Mouse (Mus musculus) lung, embryonic 15.5 days (tissue): ENCODE measurements around the gene Sqstm1. TPM values are rescaled to one million over a fixed set of nuclear protein-coding genes. Genes with fewer than 3 reads are reported as not detected.

Experiments used
- ATAC-seq: fragments of 200-750 bp; cut with Nextera tagmentation; 2 replicates; pipeline ENCODE4 v1.8.0; 2017; ENCODE audit warnings: moderate number of reproducible peaks, borderline replicate concordance; ENCODE audit not compliant: low FRiP score, low TSS enrichment; ENCODE audit errors: extremely low read depth
- H3K27ac ChIP-seq: fragments of 300-500 bp; sonication (generic); 2 replicates; pipeline ENCODE4 v1.5.1; 2015; ENCODE audit warnings: moderate library complexity, mild to moderate bottlenecking, inconsistent platforms
- H3K27me3 ChIP-seq: fragments of 300-500 bp; sonication (generic); 2 replicates; pipeline ENCODE4 v1.6.1; 2015; ENCODE audit warnings: inconsistent platforms
- H3K36me3 ChIP-seq: fragments of 300-500 bp; sonication (generic); 2 replicates; pipeline ENCODE4 v1.6.1; 2015; ENCODE audit warnings: inconsistent platforms
- H3K4me1 ChIP-seq: fragments of 300-500 bp; sonication (generic); 2 replicates; pipeline ENCODE4 v1.6.1; 2015; ENCODE audit warnings: inconsistent platforms
- H3K4me2 ChIP-seq: fragments of 300-500 bp; sonication (generic); 2 replicates; pipeline ENCODE4 v1.6.1; 2015; ENCODE audit warnings: inconsistent platforms, mild to moderate bottlenecking, moderate library complexity
- H3K4me3 ChIP-seq: fragments of 300-500 bp; sonication (generic); 2 replicates; pipeline ENCODE4 v1.5.1; 2015; ENCODE audit warnings: mild to moderate bottlenecking, inconsistent platforms
- H3K9ac ChIP-seq: fragments of 300-500 bp; sonication (generic); 2 replicates; pipeline ENCODE4 v1.6.1; 2015; ENCODE audit warnings: inconsistent platforms
- H3K9me3 ChIP-seq: fragments of 300-500 bp; sonication (generic); 2 replicates; pipeline ENCODE4 v1.6.1; 2016; ENCODE audit warnings: inconsistent platforms
- WGBS: fragments of 180-500 bp; shearing (Covaris S2); methylation state at CpG from one replicate; pipeline ENCODE4 v1.1.7; 2015; 5-methylcytosine and 5-hydroxymethylcytosine counted together
- polyA plus RNA-seq: library from polyadenylated mRNA; unstranded; fragments of >200 nt; fragmentation: Nextera tagmentation; extraction: Ambion mirVana; gene quantifications from 2 replicates; pipeline ENCODE4 v1.2.1, GENCODE M21; 2015

Sqstm1 gene
- polyA plus RNA-seq, 1 experiment from 2014 or later, result 273 TPM

- 77% methylated on average over 4 of the region's 4 CpGs for WGBS
- H3K4me3 ChIP-seq, result no peak overlapping the region
- no peak overlapping the region for H3K4me2 ChIP-seq
- no peaks in the 10 kb centered on the region for H3K9me3 ChIP-seq
- no peak overlapping the region for H3K27ac ChIP-seq
- H3K27me3 ChIP-seq, result no peaks in the 10 kb centered on the region
- H3K36me3 ChIP-seq, result no peaks in the 10 kb centered on the region
- peaks cover 23% of the 10 kb centered on the region for H3K4me1 ChIP-seq
- ATAC-seq, result no peak
- H3K9ac ChIP-seq, result no peak overlapping the region
These were observed 6.2 kb upstream of the Sqstm1 start for GRCm38 (mm10) chr11:50216724-50217366.

- ATAC-seq, result no peak
- H3K9me3 ChIP-seq, result no peaks in the 10 kb centered on the region
- H3K4me2 ChIP-seq, result peak overlapping the region; percentile 16; the same call in 1 of the 2 replicates
- H3K36me3 ChIP-seq, result no peaks in the 10 kb centered on the region
- H3K27me3 ChIP-seq, result no peaks in the 10 kb centered on the region
- H3K4me1 ChIP-seq, result peaks cover 29% of the 10 kb centered on the region
- H3K4me3 ChIP-seq, result no peak overlapping the region
- H3K27ac ChIP-seq, result no peak overlapping the region
- no peak overlapping the region for H3K9ac ChIP-seq
- 28% methylated on average over 9 of the region's 9 CpGs for WGBS
These were observed 5.0 kb upstream of the Sqstm1 start for GRCm38 (mm10) chr11:50215633-50216032.

- 86% methylated on average over 6 of the region's 6 CpGs for WGBS
- ATAC-seq, result no peak
- no peak overlapping the region for H3K4me2 ChIP-seq
- no peaks in the 10 kb centered on the region for H3K36me3 ChIP-seq
- H3K9ac ChIP-seq, result no peak overlapping the region
- H3K27me3 ChIP-seq, result no peaks in the 10 kb centered on the region
- H3K9me3 ChIP-seq, result no peaks in the 10 kb centered on the region
- peaks cover 32% of the 10 kb centered on the region for H3K4me1 ChIP-seq
- H3K4me3 ChIP-seq, result no peak overlapping the region
- no peak overlapping the region for H3K27ac ChIP-seq
These were observed 4.0 kb upstream of the Sqstm1 start for GRCm38 (mm10) chr11:50214631-50215030.

- Histone ChIP-seq H3K4me2 (no peak overlapping the region), H3K4me1 (peaks cover 40% of the 10 kb centered on the region), H3K4me3 (no peak overlapping the region), H3K9me3 (no peaks in the 10 kb centered on the region), H3K36me3 (0 out of 2 replicates have a peak, but pooled peaks cover under 1% of the 10 kb centered on the region), H3K27me3 (no peaks in the 10 kb centered on the region), H3K9ac (no peak overlapping the region), H3K27ac (no peak overlapping the region)
- WGBS, result 40% methylated on average over 11 of the region's 11 CpGs
- no peak for ATAC-seq
These were observed 2.5 kb upstream of the Sqstm1 start for GRCm38 (mm10) chr11:50212848-50213758.

- no peak for ATAC-seq
- H3K4me2 ChIP-seq, result no peak overlapping the region
- H3K27ac ChIP-seq, result no peak overlapping the region
- H3K4me1 ChIP-seq, result peaks cover 37% of the 10 kb centered on the region
- H3K4me3 ChIP-seq, result no peak overlapping the region
- WGBS, result 64% methylated on average over 3 of the region's 3 CpGs
- no peaks in the 10 kb centered on the region for H3K27me3 ChIP-seq
- peaks cover 9% of the 10 kb centered on the region for H3K36me3 ChIP-seq
- H3K9ac ChIP-seq, result no peak overlapping the region
- H3K9me3 ChIP-seq, result no peaks in the 10 kb centered on the region
These were observed 1.6 kb upstream of the Sqstm1 start for GRCm38 (mm10) chr11:50212060-50212739.

- no peak overlapping the region; the same call in 1 of the 2 replicates for H3K27ac ChIP-seq
- H3K9ac ChIP-seq, result peak overlapping the region; percentile 93
- H3K27me3 ChIP-seq, result no peaks in the 10 kb centered on the region
- peaks cover 33% of the 10 kb centered on the region for H3K4me1 ChIP-seq
- H3K9me3 ChIP-seq, result no peaks in the 10 kb centered on the region
- ATAC-seq, result no peak
- 92% methylated on average over 3 of the region's 3 CpGs for WGBS
- peaks cover 16% of the 10 kb centered on the region for H3K36me3 ChIP-seq
- H3K4me3 ChIP-seq, result peak overlapping the region; percentile 95
- peak overlapping the region; percentile 66 for H3K4me2 ChIP-seq
These were observed 864 bp upstream of the Sqstm1 start for GRCm38 (mm10) chr11:50211322-50212059.

- H3K4me2 ChIP-seq, result peak overlapping the region; percentile 66
- ATAC-seq, result peak; percentile 94
- H3K27me3 ChIP-seq, result no peaks in the 10 kb centered on the region
- H3K9ac ChIP-seq, result peak overlapping the region; percentile 93
- under 1% methylated on average over 24 of the region's 24 CpGs for WGBS
- H3K4me3 ChIP-seq, result peak overlapping the region; percentile 95
- peaks cover 22% of the 10 kb centered on the region for H3K4me1 ChIP-seq
- no peaks in the 10 kb centered on the region for H3K9me3 ChIP-seq
- peaks cover 30% of the 10 kb centered on the region for H3K36me3 ChIP-seq
- peak overlapping the region; percentile 97 for H3K27ac ChIP-seq
These were observed 524 bp downstream of the Sqstm1 start for GRCm38 (mm10) chr11:50210101-50210504.

GRCm38 (mm10) chr11:50208039-50208438, 2.6 kb downstream of the Sqstm1 start:
- no peaks in the 10 kb centered on the region for H3K9me3 ChIP-seq

GRCm38 (mm10) chr11:50207344-50207743, 3.3 kb downstream of the Sqstm1 start:
- no peaks in the 10 kb centered on the region for H3K27me3 ChIP-seq
- no peak for ATAC-seq

More at GRCm38 (mm10) chr11:50208039-50208438, 2.6 kb downstream of the Sqstm1 start:
- H3K4me2 ChIP-seq, result no peak overlapping the region
- 87% methylated on average over 5 of the region's 5 CpGs for WGBS
- H3K27me3 ChIP-seq, result no peaks in the 10 kb centered on the region
- H3K4me3 ChIP-seq, result no peak overlapping the region
- no peak overlapping the region for H3K9ac ChIP-seq
- no peak overlapping the region for H3K27ac ChIP-seq
- no peak for ATAC-seq
- H3K36me3 ChIP-seq, result peaks cover 49% of the 10 kb centered on the region
- H3K4me1 ChIP-seq, result peaks cover 19% of the 10 kb centered on the region

GRCm38 (mm10) chr11:50206037-50206436, 4.6 kb downstream of the Sqstm1 start:
- peaks cover 69% of the 10 kb centered on the region for H3K36me3 ChIP-seq
- no peak overlapping the region for H3K4me2 ChIP-seq
- H3K4me3 ChIP-seq, result no peak overlapping the region
- WGBS, result 76% methylated on average over 2 of the region's 2 CpGs
- ATAC-seq, result no peak
- peaks cover 15% of the 10 kb centered on the region for H3K4me1 ChIP-seq
- no peak overlapping the region for H3K9ac ChIP-seq
- H3K9me3 ChIP-seq, result no peaks in the 10 kb centered on the region
- H3K27ac ChIP-seq, result no peak overlapping the region
- H3K27me3 ChIP-seq, result no peaks in the 10 kb centered on the region

More at GRCm38 (mm10) chr11:50207344-50207743, 3.3 kb downstream of the Sqstm1 start:
- WGBS, result 96% methylated on average over 14 of the region's 14 CpGs
- H3K4me3 ChIP-seq, result no peak overlapping the region
- no peaks in the 10 kb centered on the region for H3K9me3 ChIP-seq
- H3K4me1 ChIP-seq, result peaks cover 17% of the 10 kb centered on the region
- H3K36me3 ChIP-seq, result peaks cover 56% of the 10 kb centered on the region
- no peak overlapping the region for H3K27ac ChIP-seq
- no peak overlapping the region for H3K4me2 ChIP-seq
- H3K9ac ChIP-seq, result no peak overlapping the region

- H3K4me1 ChIP-seq, result peaks cover 12% of the 10 kb centered on the region
- 90% methylated on average over 3 of the region's 3 CpGs for WGBS
- no peak overlapping the region for H3K9ac ChIP-seq
- H3K27ac ChIP-seq, result no peak overlapping the region
- H3K9me3 ChIP-seq, result no peaks in the 10 kb centered on the region
- no peak overlapping the region for H3K4me2 ChIP-seq
- ATAC-seq, result no peak
- no peak overlapping the region for H3K4me3 ChIP-seq
- H3K27me3 ChIP-seq, result no peaks in the 10 kb centered on the region
- H3K36me3 ChIP-seq, result peaks cover 75% of the 10 kb centered on the region
These were observed 5.2 kb downstream of the Sqstm1 start for GRCm38 (mm10) chr11:50205434-50205833.
